Mouse (Mus musculus) ES-Bruce4 (cell line): ENCODE measurements at regions not wholly inside any gene's neighbourhood (a gene's known extent, or its start where the extent isn't known, plus 50 kb on each side); places are given as distances from the start of the nearest gene placed in this dataset.

Source experiments
- EP300 ChIP-seq: IDR thresholded peaks from 2 replicates; pipeline ENCODE4 v1.6.1; 2011; ENCODE audit warnings: low read depth, low read length; ENCODE audit not compliant: insufficient read depth
- POLR2A ChIP-seq: IDR thresholded peaks from one replicate; pipeline ENCODE4 v1.8.1; 2011; ENCODE audit warnings: low read length; ENCODE audit not compliant: insufficient read depth

DNA sequence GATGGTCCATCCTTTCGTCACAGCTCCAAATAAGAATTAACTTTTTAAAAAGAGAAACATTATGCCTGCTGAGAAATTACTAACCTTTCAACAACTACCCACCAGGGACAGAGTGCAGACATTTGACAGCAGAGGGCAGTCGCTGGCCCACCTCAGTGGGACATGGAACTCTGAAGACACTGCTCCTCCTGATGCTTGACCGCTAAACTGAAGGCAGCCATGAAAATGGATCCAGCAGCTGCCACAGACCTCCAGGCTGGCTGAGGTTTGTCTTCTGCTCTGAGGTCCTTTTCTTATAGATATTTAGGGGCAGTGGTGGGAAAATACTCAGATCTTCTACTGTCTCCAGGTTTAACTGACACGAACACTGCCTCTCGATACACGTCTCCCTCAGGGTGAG lies 265.7 kb upstream of the Gm5148 start:
- TF ChIP-seq EP300: no peak
- TF ChIP-seq POLR2A: no peak
